In the genomic region with DNA sequence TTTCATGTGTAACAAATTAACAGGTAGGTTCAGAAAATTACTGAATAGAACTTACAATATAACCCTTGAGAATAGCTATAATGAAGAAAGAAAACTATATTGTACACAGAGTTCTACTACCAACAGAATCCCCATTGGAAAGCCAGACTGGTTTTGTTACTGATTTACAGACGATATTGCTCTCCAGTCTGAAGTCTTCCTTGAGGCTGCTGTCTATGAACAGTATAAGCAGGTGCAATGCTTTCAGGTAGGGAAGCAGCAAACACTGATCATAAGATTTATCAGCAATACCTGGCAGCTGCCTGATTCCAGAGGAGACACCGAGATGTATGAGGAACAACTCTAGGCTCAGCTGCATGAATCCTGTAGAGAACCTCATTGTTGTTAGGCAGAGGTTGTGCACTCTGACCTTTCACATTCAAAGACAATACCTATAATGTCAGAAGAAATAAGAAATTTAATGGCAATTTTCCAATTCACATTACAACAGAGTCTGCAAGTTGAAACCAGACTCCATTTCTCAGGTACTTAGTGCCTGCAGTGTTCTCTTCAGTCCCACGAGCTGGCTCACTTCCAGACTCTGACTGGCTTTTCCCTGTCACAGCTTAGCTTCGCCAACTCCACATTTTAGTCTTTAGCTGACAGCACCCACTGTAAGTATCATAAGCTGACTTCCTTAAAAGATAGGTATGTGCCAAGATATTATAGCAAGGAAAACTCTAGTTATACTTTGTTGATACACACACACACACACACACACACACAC, we compare ENCODE assay signal across 9 mouse cellular contexts.
DNase-seq lines count a peak whose midpoint lies in the region; ATAC-seq and TF ChIP-seq lines count a peak whose summit lies in the region.
"Had no signal": no experiment of that assay in that cellular context is flagged by ENCODE, and none has a peak within 500 bp of the region (broad histone marks: within the 10 kb centered on the region; RNA-seq: fewer than 3 reads in every experiment).

No protein-coding gene starts in this region.

- WGBS in liver, adult 2 months = 59% methylated on average over 4 of the region's 4 CpGs
- WGBS in liver, postnatal 0 days (ENCODE audit: insufficient replicate concordance) = 65% methylated on average over 4 of the region's 4 CpGs
- WGBS in intestine, embryonic 14.5 days = 68% methylated on average over 4 of the region's 4 CpGs
- 68% methylated on average over 4 of the region's 4 CpGs for WGBS in stomach, embryonic 15.5 days

- TF ChIP-seq CTCF in liver, adult 2 months (IDR thresholded peaks at IDR 0.05; ENCODE audit: low read depth, low read length) = no peak
- no peak for TF ChIP-seq CTCF in liver, postnatal 0 days (IDR thresholded peaks at IDR 0.05; ENCODE audit: low read depth)
- TF ChIP-seq CTCF in left cerebral cortex, adult 2 months (IDR thresholded peaks at IDR 0.05) = no peak

- intact Hi-C loops in left cerebral cortex, adult 2 months (cut with DNase I) = no loop called here

- H3K36me3 ChIP-seq in liver, adult 2 months (ENCODE audit: control insufficient read depth, insufficient read depth, low read length) = no peaks in the 10 kb centered on the region
- no peaks in the 10 kb centered on the region for H3K36me3 ChIP-seq in liver, postnatal 0 days (replicated peaks; ENCODE audit: insufficient read depth, low read length)
- H3K36me3 ChIP-seq in intestine, embryonic 14.5 days (ENCODE audit: control insufficient read depth, insufficient read depth, low read length) = no peaks in the 10 kb centered on the region
- no peaks in the 10 kb centered on the region for H3K36me3 ChIP-seq in stomach, embryonic 15.5 days
- H3K36me3 ChIP-seq: heart, embryonic 15.5 days; midbrain, embryonic 12.5 days had no signal

- peak; percentile 15 for DNase-seq in liver, adult 2 months (ENCODE audit: extremely low read depth, low read depth, low spot score)
- DNase-seq in liver, postnatal 0 days = no peak
- DNase-seq in intestine, embryonic 14.5 days (ENCODE audit: low spot score) = no peak
- DNase-seq in left cerebral cortex, adult 2 months (ENCODE audit: extremely low spot score in 1 of 2, low spot score in 2 of 2) = peak; percentile 30 to 33
- DNase-seq in thymus, postnatal 14 days = no peak
- no peak for DNase-seq in embryo, embryonic 10.5 days (ENCODE audit: low spot score)

- peaks cover 2% of the 10 kb centered on the region for H3K4me1 ChIP-seq in liver, adult 2 months (ENCODE audit: control insufficient read depth, insufficient read depth, low read length)
- H3K4me1 ChIP-seq in liver, postnatal 0 days (ENCODE audit: insufficient read depth) = no peaks in the 10 kb centered on the region
- H3K4me1 ChIP-seq in intestine, embryonic 14.5 days (replicated peaks; ENCODE audit: control insufficient read depth, insufficient read depth, low read length) = no peaks in the 10 kb centered on the region
- H3K4me1 ChIP-seq in stomach, embryonic 15.5 days = no peaks in the 10 kb centered on the region
- H3K4me1 ChIP-seq: heart, embryonic 15.5 days; midbrain, embryonic 12.5 days had no signal

- no peak for TF ChIP-seq EP300 in liver, postnatal 0 days (IDR thresholded peaks at IDR 0.05; ENCODE audit: low read depth)

- no peaks in the 10 kb centered on the region for H3K27me3 ChIP-seq in liver, adult 2 months (ENCODE audit: control insufficient read depth, insufficient read depth, low read length)
- H3K27me3 ChIP-seq in liver, postnatal 0 days (ENCODE audit: insufficient read depth, low read length) = no peaks in the 10 kb centered on the region
- H3K27me3 ChIP-seq in intestine, embryonic 14.5 days (replicated peaks; ENCODE audit: control insufficient read depth, insufficient read depth, low read length) = no peaks in the 10 kb centered on the region
- H3K27me3 ChIP-seq in stomach, embryonic 15.5 days (replicated peaks) = no peaks in the 10 kb centered on the region
- H3K27me3 ChIP-seq: heart, embryonic 15.5 days; midbrain, embryonic 12.5 days had no signal

- no peak overlapping the region for H3K4me3 ChIP-seq in liver, adult 2 months (ENCODE audit: insufficient read depth, low read depth, low read length)
- no peak overlapping the region for H3K4me3 ChIP-seq in liver, postnatal 0 days (ENCODE audit: low read depth, low read length)
- no peak overlapping the region for H3K4me3 ChIP-seq in intestine, embryonic 14.5 days (ENCODE audit: low read depth, low read length)
- H3K4me3 ChIP-seq in left cerebral cortex, adult 2 months = no peak overlapping the region
- no peak overlapping the region for H3K4me3 ChIP-seq in stomach, embryonic 15.5 days (replicated peaks)
- H3K4me3 ChIP-seq: heart, embryonic 15.5 days; midbrain, embryonic 12.5 days had no signal

- H3K4me2 ChIP-seq in liver, postnatal 0 days (ENCODE audit: low read depth, low read length) = no peak overlapping the region
- H3K4me2 ChIP-seq in intestine, embryonic 14.5 days (ENCODE audit: low read length) = no peak overlapping the region
- no peak overlapping the region for H3K4me2 ChIP-seq in stomach, embryonic 15.5 days
- H3K4me2 ChIP-seq: heart, embryonic 15.5 days; midbrain, embryonic 12.5 days had no signal

- H3K9ac ChIP-seq in liver, adult 2 months (ENCODE audit: low read depth, low read length) = no peak overlapping the region
- no peak overlapping the region for H3K9ac ChIP-seq in liver, postnatal 0 days (replicated peaks)
- H3K9ac ChIP-seq in intestine, embryonic 14.5 days (ENCODE audit: low read length) = no peak overlapping the region
- H3K9ac ChIP-seq in stomach, embryonic 15.5 days = no peak overlapping the region
- H3K9ac ChIP-seq: heart, embryonic 15.5 days; midbrain, embryonic 12.5 days had no signal

- no peak overlapping the region for H3K27ac ChIP-seq in liver, adult 2 months (replicated peaks; ENCODE audit: insufficient read depth, low read depth, low read length)
- no peak overlapping the region for H3K27ac ChIP-seq in liver, postnatal 0 days (ENCODE audit: low read depth)
- no peak overlapping the region for H3K27ac ChIP-seq in intestine, embryonic 14.5 days (ENCODE audit: low read depth)
- H3K27ac ChIP-seq in left cerebral cortex, adult 2 months = no peak overlapping the region
- no peak overlapping the region for H3K27ac ChIP-seq in stomach, embryonic 15.5 days
- H3K27ac ChIP-seq: heart, embryonic 15.5 days; midbrain, embryonic 12.5 days had no signal

- TF ChIP-seq POLR2A in liver, adult 2 months (IDR thresholded peaks at IDR 0.05; ENCODE audit: extremely low read depth, insufficient read depth, low read length) = no peak

- no peak for ATAC-seq in liver, postnatal 0 days
- peak; percentile 76 for ATAC-seq in intestine, embryonic 14.5 days (replicated peaks; ENCODE audit: low FRiP score, low TSS enrichment, low read depth)
- peak; percentile 35; the same call in 1 of the 2 replicates for ATAC-seq in stomach, embryonic 15.5 days (ENCODE audit: insufficient read depth, low FRiP score, low read depth)

- no peaks in the 10 kb centered on the region for H3K9me3 ChIP-seq in liver, postnatal 0 days (ENCODE audit: low read length)
- H3K9me3 ChIP-seq in intestine, embryonic 14.5 days (ENCODE audit: control insufficient read depth, low read length) = no peaks in the 10 kb centered on the region
- H3K9me3 ChIP-seq in stomach, embryonic 15.5 days = no peaks in the 10 kb centered on the region
- H3K9me3 ChIP-seq: heart, embryonic 15.5 days; midbrain, embryonic 12.5 days had no signal

- no peaks in the 10 kb centered on the region for H3K79me2 ChIP-seq in liver, adult 2 months (ENCODE audit: control insufficient read depth, insufficient read depth, low read length)

Comparison
In these comparisons a context has a peak if more than half of its experiments do, and no peak if none do; other contexts are left out.
1. DNase-seq: peak in liver, adult 2 months (single experiment) and left cerebral cortex, adult 2 months (2 of 2); none in liver, postnatal 0 days (single experiment), intestine, embryonic 14.5 days (single experiment), thymus, postnatal 14 days (single experiment) and embryo, embryonic 10.5 days (single experiment).